Mouse (Mus musculus): Measurements from ENCODE around the gene Sae1. TPM values are rescaled to one million over a fixed set of nuclear protein-coding genes. Genes with fewer than 3 reads are reported as not detected.

The Sae1 gene
- polyA plus RNA-seq (2014; fragmentation: Nextera tagmentation; extraction: Ambion mirVana), result 434 and 441 TPM in 2 replicates

GRCm38 (mm10) chr7:16387160-16388041, at the start of gene Sae1:
TSS of gene Sae1 (minus strand) at chr7:16387806.
- WGBS, result under 1% methylated on average over 58 of the region's 58 CpGs

GRCm38 (mm10) chr7:16435088-16435487, 47.5 kb upstream of the Sae1 start:
- DNase-seq (ENCODE audit: low spot score) (no peak), ATAC-seq (ENCODE audit: insufficient number of reproducible peaks, low FRiP score, low TSS enrichment, low read depth) (no peak)
- Histone ChIP-seq H3K4me2 (ENCODE audit: low read depth, severe bottlenecking) (no peak overlapping the region), H3K4me3 (ENCODE audit: low read depth, low read length) (no peak overlapping the region), H3K9ac (ENCODE audit: low read length) (no peak overlapping the region), H3K9me3 (ENCODE audit: control insufficient read depth, low read length) (no peaks in the 10 kb centered on the region), H3K4me1 (ENCODE audit: control insufficient read depth, insufficient read depth, low read length) (no peaks in the 10 kb centered on the region), H3K36me3 (ENCODE audit: control insufficient read depth, insufficient read depth, low read length) (peaks cover 46% of the 10 kb centered on the region), H3K27me3 (ENCODE audit: control insufficient read depth, insufficient read depth, low read length) (no peaks in the 10 kb centered on the region), H3K27ac (replicated peaks; ENCODE audit: low read depth, low read length) (no peak overlapping the region)
- 93% methylated on average over 9 of the region's 9 CpGs for WGBS

More at GRCm38 (mm10) chr7:16387160-16388041, at the start of gene Sae1:
- peak within 1 kb of the TSS; percentile 96 for H3K9ac ChIP-seq (ENCODE audit: low read length)
- H3K4me2 ChIP-seq (ENCODE audit: low read depth, severe bottlenecking), result peak within 1 kb of the TSS; percentile 90
- H3K9me3 ChIP-seq (ENCODE audit: control insufficient read depth, low read length), result no peaks in the 10 kb centered on the region
- DNase-seq (ENCODE audit: low spot score) (peak; percentile 96), ATAC-seq (ENCODE audit: insufficient number of reproducible peaks, low FRiP score, low TSS enrichment, low read depth) (peak; percentile 91)
- no peaks in the 10 kb centered on the region for H3K27me3 ChIP-seq (ENCODE audit: control insufficient read depth, insufficient read depth, low read length)
- peaks cover 9% of the 10 kb centered on the region for H3K4me1 ChIP-seq (ENCODE audit: control insufficient read depth, insufficient read depth, low read length)
- H3K27ac ChIP-seq (replicated peaks; ENCODE audit: low read depth, low read length), result peak within 1 kb of the TSS; percentile 68; the same call in 1 of the 2 replicates
- peaks cover 2% of the 10 kb centered on the region; the same call in 1 of the 2 replicates for H3K36me3 ChIP-seq (ENCODE audit: control insufficient read depth, insufficient read depth, low read length)
- peak within 1 kb of the TSS; percentile 98 for H3K4me3 ChIP-seq (ENCODE audit: low read depth, low read length)

- Histone ChIP-seq H3K4me3 (ENCODE audit: low read depth, low read length) (no peak overlapping the region), H3K9me3 (ENCODE audit: control insufficient read depth, low read length) (no peaks in the 10 kb centered on the region), H3K9ac (ENCODE audit: low read length) (no peak overlapping the region), H3K4me1 (ENCODE audit: control insufficient read depth, insufficient read depth, low read length) (no peaks in the 10 kb centered on the region), H3K27me3 (ENCODE audit: control insufficient read depth, insufficient read depth, low read length) (no peaks in the 10 kb centered on the region), H3K4me2 (ENCODE audit: low read depth, severe bottlenecking) (no peak overlapping the region), H3K27ac (replicated peaks; ENCODE audit: low read depth, low read length) (no peak overlapping the region), H3K36me3 (ENCODE audit: control insufficient read depth, insufficient read depth, low read length) (peaks cover 61% of the 10 kb centered on the region)
- DNase-seq (ENCODE audit: low spot score) (no peak), ATAC-seq (ENCODE audit: insufficient number of reproducible peaks, low FRiP score, low TSS enrichment, low read depth) (no peak)
- WGBS, result 87% methylated on average over 3 of the region's 3 CpGs
Observed at GRCm38 (mm10) chr7:16433352-16433971, 45.9 kb upstream of the Sae1 start.

GRCm38 (mm10) chr7:16426129-16426729, 38.6 kb upstream of the Sae1 start:
- Histone ChIP-seq H3K4me3 (ENCODE audit: low read depth, low read length) (no peak overlapping the region), H3K9ac (ENCODE audit: low read length) (no peak overlapping the region), H3K9me3 (ENCODE audit: control insufficient read depth, low read length) (no peaks in the 10 kb centered on the region; the same call in 1 of the 2 replicates), H3K4me2 (ENCODE audit: low read depth, severe bottlenecking) (no peak overlapping the region), H3K36me3 (ENCODE audit: control insufficient read depth, insufficient read depth, low read length) (peaks cover 61% of the 10 kb centered on the region), H3K27ac (replicated peaks; ENCODE audit: low read depth, low read length) (no peak overlapping the region), H3K27me3 (ENCODE audit: control insufficient read depth, insufficient read depth, low read length) (no peaks in the 10 kb centered on the region), H3K4me1 (ENCODE audit: control insufficient read depth, insufficient read depth, low read length) (no peaks in the 10 kb centered on the region)
- 67% methylated on average over 4 of the region's 4 CpGs for WGBS
- DNase-seq (ENCODE audit: low spot score) (peak; percentile 75), ATAC-seq (ENCODE audit: insufficient number of reproducible peaks, low FRiP score, low TSS enrichment, low read depth) (no peak)

- 94% methylated on average over 10 of the region's 10 CpGs for WGBS
- H3K4me3 ChIP-seq (ENCODE audit: low read depth, low read length), result no peak overlapping the region
Observed at GRCm38 (mm10) chr7:16425721-16426120, 38.1 kb upstream of the Sae1 start.

GRCm38 (mm10) chr7:16423731-16424130, 36.1 kb upstream of the Sae1 start:
- no peaks in the 10 kb centered on the region; the same call in 1 of the 2 replicates for H3K9me3 ChIP-seq (ENCODE audit: control insufficient read depth, low read length)
- no peak for ATAC-seq (ENCODE audit: insufficient number of reproducible peaks, low FRiP score, low TSS enrichment, low read depth)
- WGBS, result 92% methylated on average over 9 of the region's 9 CpGs
- H3K27ac ChIP-seq (replicated peaks; ENCODE audit: low read depth, low read length), result no peak overlapping the region
- H3K9ac ChIP-seq (ENCODE audit: low read length), result no peak overlapping the region
- no peaks in the 10 kb centered on the region for H3K4me1 ChIP-seq (ENCODE audit: control insufficient read depth, insufficient read depth, low read length)
- no peaks in the 10 kb centered on the region for H3K27me3 ChIP-seq (ENCODE audit: control insufficient read depth, insufficient read depth, low read length)
- DNase-seq (ENCODE audit: low spot score), result no peak
- H3K4me2 ChIP-seq (ENCODE audit: low read depth, severe bottlenecking), result no peak overlapping the region
- H3K36me3 ChIP-seq (ENCODE audit: control insufficient read depth, insufficient read depth, low read length), result peaks cover 63% of the 10 kb centered on the region
- no peak overlapping the region for H3K4me3 ChIP-seq (ENCODE audit: low read depth, low read length)

More at GRCm38 (mm10) chr7:16425721-16426120, 38.1 kb upstream of the Sae1 start:
- H3K9ac ChIP-seq (ENCODE audit: low read length), result no peak overlapping the region
- no peaks in the 10 kb centered on the region for H3K4me1 ChIP-seq (ENCODE audit: control insufficient read depth, insufficient read depth, low read length)
- no peak overlapping the region for H3K27ac ChIP-seq (replicated peaks; ENCODE audit: low read depth, low read length)
- no peaks in the 10 kb centered on the region for H3K27me3 ChIP-seq (ENCODE audit: control insufficient read depth, insufficient read depth, low read length)
- no peak for DNase-seq (ENCODE audit: low spot score)
- no peaks in the 10 kb centered on the region; the same call in 1 of the 2 replicates for H3K9me3 ChIP-seq (ENCODE audit: control insufficient read depth, low read length)
- no peak for ATAC-seq (ENCODE audit: insufficient number of reproducible peaks, low FRiP score, low TSS enrichment, low read depth)
- peaks cover 63% of the 10 kb centered on the region for H3K36me3 ChIP-seq (ENCODE audit: control insufficient read depth, insufficient read depth, low read length)
- no peak overlapping the region for H3K4me2 ChIP-seq (ENCODE audit: low read depth, severe bottlenecking)

- Histone ChIP-seq H3K4me1 (ENCODE audit: control insufficient read depth, insufficient read depth, low read length) (no peaks in the 10 kb centered on the region), H3K9ac (ENCODE audit: low read length) (no peak overlapping the region), H3K4me2 (ENCODE audit: low read depth, severe bottlenecking) (no peak overlapping the region), H3K9me3 (ENCODE audit: control insufficient read depth, low read length) (no peaks in the 10 kb centered on the region; the same call in 1 of the 2 replicates), H3K27ac (replicated peaks; ENCODE audit: low read depth, low read length) (no peak overlapping the region), H3K27me3 (ENCODE audit: control insufficient read depth, insufficient read depth, low read length) (no peaks in the 10 kb centered on the region), H3K36me3 (ENCODE audit: control insufficient read depth, insufficient read depth, low read length) (peaks cover 64% of the 10 kb centered on the region), H3K4me3 (ENCODE audit: low read depth, low read length) (no peak overlapping the region)
- 90% methylated on average over 18 of the region's 18 CpGs for WGBS
- no peak for ATAC-seq (ENCODE audit: insufficient number of reproducible peaks, low FRiP score, low TSS enrichment, low read depth)
- DNase-seq (ENCODE audit: low spot score), result no peak
Observed at GRCm38 (mm10) chr7:16422222-16422856, 34.7 kb upstream of the Sae1 start.

Measured in limb, embryonic 11.5 days (tissue).